Mouse (Mus musculus): ENCODE results near the gene Mrpl40.

DNA sequence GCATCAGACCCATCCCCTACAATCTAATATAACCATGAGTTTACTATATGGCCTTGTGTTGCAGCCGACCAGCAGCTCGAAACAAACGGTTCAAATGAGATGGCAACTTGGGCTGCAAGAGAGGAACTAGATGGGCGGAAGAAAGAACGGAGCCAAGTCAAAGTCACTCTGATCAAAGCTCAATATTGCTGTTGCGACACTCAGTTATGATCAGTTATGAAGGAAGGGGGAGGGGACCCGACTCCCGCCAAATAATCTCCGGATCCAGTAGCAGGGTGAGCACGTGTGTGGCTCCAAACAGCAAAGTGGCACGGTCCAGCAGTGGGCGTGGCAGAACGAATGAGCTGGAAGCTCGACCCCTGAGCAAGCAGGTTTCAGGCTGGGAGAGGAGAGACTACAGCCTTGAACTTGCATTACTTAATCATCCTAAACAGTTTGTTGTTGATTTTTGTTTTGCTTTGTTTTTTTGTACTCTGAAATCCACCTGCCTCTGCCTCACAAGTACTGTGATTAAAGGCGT, 30.3 kb downstream of the Mrpl40 start:
- TF ChIP-seq CTCF (IDR thresholded peaks at IDR 0.05; ENCODE audit: low read depth) (no peak), EP300 (optimal IDR thresholded peaks at IDR 0.05) (no peak)
